Mouse (Mus musculus) kidney, postnatal 10 days (tissue): ENCODE results near the gene Scarb1.

Experiments
- DNase-seq: peaks from one replicate; pipeline ENCODE4 v3.0.0; 2021; ENCODE audit warnings: mixed read lengths

The Scarb1 gene

GRCm38 (mm10) chr5:125230463-125230862 lies 110.4 kb downstream of the Scarb1 start:
- no peak for DNase-seq

- no peak for DNase-seq
These were observed 111.8 kb downstream of the Scarb1 start for GRCm38 (mm10) chr5:125229097-125229496.

GRCm38 (mm10) chr5:125227699-125228098 lies 113.2 kb downstream of the Scarb1 start:
- no peak for DNase-seq
